Mouse (Mus musculus) bone marrow macrophage, adult 2 months (primary cell): Measurements from ENCODE around the gene Nuak1.

Experiments used
- CTCF ChIP-seq: IDR thresholded peaks from 2 replicates; pipeline ENCODE4 v1.5.1; 2012; ENCODE audit warnings: low read depth, mild to moderate bottlenecking, low read length, moderate library complexity
- POLR2A ChIP-seq: IDR thresholded peaks from 2 replicates; pipeline ENCODE4 v1.6.1; 2012; ENCODE audit warnings: mild to moderate bottlenecking, low read depth, low read length, borderline replicate concordance

DNA sequence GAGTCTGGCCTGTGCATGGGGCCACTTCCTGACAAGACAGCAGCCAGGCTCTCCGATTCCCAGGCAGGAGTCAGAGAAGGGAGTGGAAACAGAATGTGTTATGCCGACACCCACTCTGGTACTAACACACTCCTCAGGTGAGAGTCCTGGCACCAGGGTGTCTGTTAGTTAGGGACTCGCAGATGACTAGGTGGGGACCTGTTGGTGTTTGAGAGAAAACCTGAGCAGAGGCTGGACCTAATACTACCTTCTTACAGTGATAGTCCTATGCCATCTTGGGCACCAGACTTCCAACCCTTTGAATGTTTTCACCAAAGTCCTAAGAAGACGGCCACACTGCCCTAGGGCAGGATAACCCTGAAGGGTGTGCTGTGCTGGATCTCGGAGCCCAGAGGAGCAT is 111.1 kb downstream of the Nuak1 start:
- TF ChIP-seq CTCF (no peak), POLR2A (no peak)
